Mouse (Mus musculus): Measurements from ENCODE around the gene Pex5. TPM values are rescaled to one million over a fixed set of nuclear protein-coding genes. Genes with fewer than 3 reads are reported as not detected.

The Pex5 gene
- polyA plus RNA-seq, 1 experiment = 0.42 TPM

- TF ChIP-seq GATA1 (IDR thresholded peaks at IDR 0.05; ENCODE audit: low read length) = no peak
- no peak for TF ChIP-seq TAL1 (IDR thresholded peaks at IDR 0.05; ENCODE audit: low read length)
- no peaks in the 10 kb centered on the region for H3K9me3 ChIP-seq (ENCODE audit: control insufficient read depth, low read length)
- no peaks in the 10 kb centered on the region for H3K27me3 ChIP-seq (ENCODE audit: control insufficient read depth)
- no peaks in the 10 kb centered on the region for H3K36me3 ChIP-seq (ENCODE audit: control insufficient read depth)
- no peaks in the 10 kb centered on the region for H3K4me1 ChIP-seq (ENCODE audit: control insufficient read depth)
- no peak overlapping the region for H3K4me3 ChIP-seq (replicated peaks)
Measured at GRCm38 (mm10) chr6:124353246-124353645, 61.6 kb downstream of the Pex5 start.

Other genes with a start within 250 kb of the Pex5 start
- not detected in 2 replicates for gene Vmn2r27, start 183.2 kb downstream of the Pex5 start, polyA plus RNA-seq (2012)
- not detected in 2 replicates for gene Cd163, start 110.4 kb downstream of the Pex5 start, polyA plus RNA-seq (2012)
- 0.31 and 0.68 TPM in 2 replicates for gene Clstn3, start 49.7 kb upstream of the Pex5 start, polyA plus RNA-seq (2012)
- gene C1rl, start 78.0 kb upstream of the Pex5 start, polyA plus RNA-seq (2012) = not detected in 2 replicates
- gene C1ra, start 97.3 kb upstream of the Pex5 start, polyA plus RNA-seq (2012) = 0.03 TPM in 2 replicates
- 0.01 TPM in 1 of 2 replicates, not detected in the other for gene C1s1, start 127.3 kb upstream of the Pex5 start, polyA plus RNA-seq (2012)
- gene C1rb, start 155.2 kb upstream of the Pex5 start, polyA plus RNA-seq (2012) = not detected in 2 replicates
- gene C1s2, start 221.0 kb upstream of the Pex5 start, polyA plus RNA-seq (2012) = not detected in 2 replicates
- 15.9 and 16.0 TPM in 2 replicates for gene Lpcat3, start 248.0 kb upstream of the Pex5 start, polyA plus RNA-seq (2012)

Data from erythroblast, embryonic 14.5 days (primary cell).